In the genomic region with DNA sequence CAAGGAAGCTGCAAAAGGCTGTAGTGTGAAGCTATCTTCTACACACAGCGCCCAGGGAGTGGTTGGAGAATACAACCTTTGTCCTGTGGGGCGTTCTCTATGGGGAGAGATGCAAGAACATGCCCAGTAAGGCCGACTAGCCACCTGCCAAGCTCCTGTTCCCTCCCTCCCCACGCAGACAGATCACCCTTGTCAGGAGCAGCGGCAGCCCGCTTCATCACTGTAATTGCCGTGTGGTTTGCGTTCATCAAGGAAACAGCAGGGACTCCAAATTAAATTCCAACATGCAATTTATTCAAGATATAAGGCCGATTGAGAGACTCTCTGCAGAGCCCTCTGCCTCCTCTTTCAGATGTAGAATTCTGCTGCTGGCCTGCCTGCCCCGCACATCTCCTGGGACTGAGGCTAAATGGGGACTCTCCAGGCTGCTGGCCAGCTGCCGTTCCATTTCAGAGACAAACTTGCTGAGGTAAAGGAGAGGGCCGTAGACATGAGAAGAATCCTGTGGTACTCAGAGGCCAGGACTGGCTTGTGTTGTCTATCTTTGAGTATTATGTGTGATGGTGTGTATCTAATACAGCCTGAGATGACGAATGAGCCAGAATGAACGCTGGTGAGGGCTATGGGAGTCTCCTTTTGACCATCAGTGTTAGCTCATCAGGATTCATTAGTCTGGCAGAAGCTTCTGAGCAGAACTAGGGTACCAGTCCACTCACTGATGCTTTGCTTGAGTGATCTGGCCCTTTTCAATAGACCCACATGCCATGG, we compare ENCODE assay signal across 10 mouse cellular contexts. TPM values are rescaled to one million over a fixed set of nuclear protein-coding genes. Genes with fewer than 3 reads are reported as not detected.
DNase-seq lines count a peak whose midpoint lies in the region; ATAC-seq and TF ChIP-seq lines count a peak whose summit lies in the region.
"Had no signal": no experiment of that assay in that cellular context is flagged by ENCODE, and none has a peak within 500 bp of the region (broad histone marks: within the 10 kb centered on the region; RNA-seq: fewer than 3 reads in every experiment).

No protein-coding gene starts in this region.

- H3K9ac ChIP-seq in heart, embryonic 12.5 days = no peak overlapping the region
- H3K9ac ChIP-seq in forebrain, postnatal 0 days = no peak overlapping the region
- no peak overlapping the region; the same call in 1 of the 2 replicates for H3K9ac ChIP-seq in midbrain, embryonic 16.5 days (ENCODE audit: low read depth, low read length)

- WGBS in heart, embryonic 12.5 days = 78% methylated on average over 14 of the region's 14 CpGs
- 51% methylated on average over 14 of the region's 14 CpGs for WGBS in forebrain, postnatal 0 days
- WGBS in midbrain, embryonic 16.5 days = 53% methylated on average over 14 of the region's 14 CpGs

- H3K4me3 ChIP-seq in heart, embryonic 12.5 days = no peak overlapping the region
- no peak overlapping the region for H3K4me3 ChIP-seq in forebrain, postnatal 0 days (ENCODE audit: low read depth, low read length)
- no peak overlapping the region for H3K4me3 ChIP-seq in midbrain, embryonic 16.5 days (ENCODE audit: low read depth, low read length)
- H3K4me3 ChIP-seq: limb, embryonic 10.5 days had no signal

- H3K4me2 ChIP-seq in heart, embryonic 12.5 days = no peak overlapping the region
- H3K4me2 ChIP-seq in forebrain, postnatal 0 days (ENCODE audit: low read depth) = no peak overlapping the region
- no peak overlapping the region for H3K4me2 ChIP-seq in midbrain, embryonic 16.5 days (ENCODE audit: low read length)

- no peaks in the 10 kb centered on the region for H3K4me1 ChIP-seq in heart, embryonic 12.5 days (replicated peaks)
- 0 out of 2 replicates have a peak, but pooled peaks cover 5% of the 10 kb centered on the region for H3K4me1 ChIP-seq in forebrain, postnatal 0 days (ENCODE audit: insufficient read depth)
- H3K4me1 ChIP-seq in midbrain, embryonic 16.5 days (ENCODE audit: control insufficient read depth, insufficient read depth, low read length) = peaks cover 6% of the 10 kb centered on the region; the same call in 1 of the 2 replicates
- H3K4me1 ChIP-seq: limb, embryonic 10.5 days had no signal

- H3K27ac ChIP-seq in heart, embryonic 12.5 days (ENCODE audit: poor library complexity, severe bottlenecking) = no peak overlapping the region
- no peak overlapping the region for H3K27ac ChIP-seq in forebrain, postnatal 0 days (ENCODE audit: low read depth, low read length)
- peak overlapping the region; percentile 50 for H3K27ac ChIP-seq in midbrain, embryonic 16.5 days (ENCODE audit: low read length)
- H3K27ac ChIP-seq: limb, embryonic 10.5 days; macrophage had no signal

- ATAC-seq in heart, embryonic 12.5 days (ENCODE audit: insufficient number of reproducible peaks, low FRiP score) = no peak
- ATAC-seq in forebrain, postnatal 0 days = peak; percentile 51
- peak; percentile 45; the same call in 1 of the 2 replicates for ATAC-seq in midbrain, embryonic 16.5 days

- no peaks in the 10 kb centered on the region for H3K27me3 ChIP-seq in heart, embryonic 12.5 days (replicated peaks)
- no peaks in the 10 kb centered on the region for H3K27me3 ChIP-seq in forebrain, postnatal 0 days (ENCODE audit: insufficient read depth, low read length)
- no peaks in the 10 kb centered on the region for H3K27me3 ChIP-seq in midbrain, embryonic 16.5 days (ENCODE audit: control insufficient read depth, insufficient read depth, low read depth, low read length)

- peak; percentile 8 to 20 for DNase-seq in heart, postnatal 14 days
- peak; percentile 56 to 58 for DNase-seq in cerebellum, adult 18-20 months
- DNase-seq in forebrain, postnatal 0 days = peak; percentile 26
- no peak for DNase-seq in layer of hippocampus, adult 18-20 months (ENCODE audit: low spot score in 2 of 2)
- no peak for DNase-seq in left cerebral cortex, postnatal 4 days

- H3K9me3 ChIP-seq in heart, embryonic 12.5 days (replicated peaks) = no peaks in the 10 kb centered on the region
- no peaks in the 10 kb centered on the region for H3K9me3 ChIP-seq in forebrain, postnatal 0 days (ENCODE audit: low read length)
- H3K9me3 ChIP-seq in midbrain, embryonic 16.5 days (replicated peaks; ENCODE audit: control insufficient read depth, low read length, poor library complexity, severe bottlenecking) = no peaks in the 10 kb centered on the region
- H3K9me3 ChIP-seq: G1E; limb, embryonic 10.5 days had no signal

- intact Hi-C loops in heart, postnatal 14 days (cut with DNase I) = no loop called here
- intact Hi-C loops in left cerebral cortex, postnatal 4 days (cut with DNase I) = no loop called here

- no peaks in the 10 kb centered on the region for H3K36me3 ChIP-seq in heart, embryonic 12.5 days
- no peaks in the 10 kb centered on the region for H3K36me3 ChIP-seq in forebrain, postnatal 0 days (ENCODE audit: insufficient read depth)
- H3K36me3 ChIP-seq in midbrain, embryonic 16.5 days (ENCODE audit: control insufficient read depth, insufficient read depth, low read length) = no peaks in the 10 kb centered on the region
- H3K36me3 ChIP-seq: G1E; limb, embryonic 10.5 days had no signal

- TF ChIP-seq CTCF in forebrain, postnatal 0 days (IDR thresholded peaks at IDR 0.05; ENCODE audit: low read depth) = no peak

RNA-seq across cellular contexts. Expression of gene Commd9, which starts 46.3 kb away (rescaled TPM):
- total RNA-seq in heart, postnatal 14 days (2021) = 10 to 100 TPM; 24.0 to 26.6 TPM
- polyA plus RNA-seq in heart, embryonic 12.5 days (2016; fragmentation: Nextera tagmentation; extraction: Ambion mirVana) = 50.5 and 50.7 TPM in 2 replicates
- 144 and 195 TPM in 2 replicates for total RNA-seq in forebrain, postnatal 0 days (2014; rRNA removed)
- polyA plus RNA-seq in forebrain, postnatal 0 days (2015; fragmentation: Nextera tagmentation; extraction: Ambion mirVana) = 97.7 and 107 TPM in 2 replicates
- 105 and 119 TPM in 2 replicates for polyA plus RNA-seq in midbrain, embryonic 16.5 days (2015; fragmentation: Nextera tagmentation; extraction: Ambion mirVana)
- total RNA-seq in layer of hippocampus, adult 18-20 months (2021) = 10 to 100 TPM; 34.6 to 39.3 TPM
- 10 to 100 TPM; 47.8 to 48.1 TPM for total RNA-seq in left cerebral cortex, postnatal 4 days (2021)

RNA-seq across cellular contexts. Expression of gene Prr5l, which starts 49.5 kb away (rescaled TPM):
- 1 to 10 TPM; 2.9 to 3.8 TPM for total RNA-seq in heart, postnatal 14 days (2021)
- polyA plus RNA-seq in heart, embryonic 12.5 days (2016; fragmentation: Nextera tagmentation; extraction: Ambion mirVana) = 10.0 and 10.3 TPM in 2 replicates
- 3.2 and 4.2 TPM in 2 replicates for total RNA-seq in forebrain, postnatal 0 days (2014; rRNA removed)
- polyA plus RNA-seq in forebrain, postnatal 0 days (2015; fragmentation: Nextera tagmentation; extraction: Ambion mirVana) = 3.6 and 5.6 TPM in 2 replicates
- polyA plus RNA-seq in midbrain, embryonic 16.5 days (2015; fragmentation: Nextera tagmentation; extraction: Ambion mirVana) = 4.6 and 4.7 TPM in 2 replicates
- total RNA-seq in layer of hippocampus, adult 18-20 months (2021) = 1 to 10 TPM; 8.3 to 9.8 TPM
- 1 to 10 TPM; 3.0 to 5.3 TPM for total RNA-seq in left cerebral cortex, postnatal 4 days (2021)
- polyA plus RNA-seq: G1E had no signal

Comparison
In these comparisons a context has a peak if more than half of its experiments do, and no peak if none do; other contexts are left out.
1. DNase-seq: peak in heart, postnatal 14 days (2 of 2), cerebellum, adult 18-20 months (2 of 2) and forebrain, postnatal 0 days (single experiment); none in layer of hippocampus, adult 18-20 months (0 of 2) and left cerebral cortex, postnatal 4 days (single experiment).